In genomic region chr5:33248186-33248585, GRCm38 (mm10) we compare ENCODE assay signal across 22 mouse cellular contexts. TPM values are rescaled to one million over a fixed set of nuclear protein-coding genes. Genes with fewer than 3 reads are reported as not detected.
DNase-seq lines count a peak whose midpoint lies in the region; ATAC-seq and TF ChIP-seq lines count a peak whose summit lies in the region.
"Had no signal": no experiment of that assay in that cellular context is flagged by ENCODE, and none has a peak within 500 bp of the region (broad histone marks: within the 10 kb centered on the region; RNA-seq: fewer than 3 reads in every experiment).

No protein-coding gene starts in this region.

- no peak overlapping the region for H3K4me2 ChIP-seq in heart, embryonic 11.5 days
- H3K4me2 ChIP-seq: forebrain, embryonic 13.5 days; heart, embryonic 12.5 days; heart, embryonic 15.5 days; hindbrain, embryonic 14.5 days had no signal

- ATAC-seq in heart, embryonic 11.5 days (replicated peaks; ENCODE audit: insufficient number of reproducible peaks, low FRiP score, low TSS enrichment): no peak
- ATAC-seq: activated CD4-positive, CD25-positive, alpha-beta regulatory T cell, adult 4 months; forebrain, embryonic 13.5 days had no signal

- no peak overlapping the region for H3K9ac ChIP-seq in heart, adult 2 months (ENCODE audit: low read depth, low read length)
- H3K9ac ChIP-seq in heart, embryonic 11.5 days (ENCODE audit: low read depth, low read length): no peak overlapping the region
- H3K9ac ChIP-seq: forebrain, embryonic 13.5 days; heart, embryonic 12.5 days; heart, embryonic 15.5 days; hindbrain, embryonic 14.5 days had no signal

- H3K9me3 ChIP-seq in heart, embryonic 11.5 days (replicated peaks; ENCODE audit: control insufficient read depth, low read length): no peaks in the 10 kb centered on the region
- H3K9me3 ChIP-seq: forebrain, embryonic 10.5 days; forebrain, embryonic 13.5 days; heart, embryonic 12.5 days; heart, embryonic 15.5 days; hindbrain, embryonic 10.5 days had no signal

- peaks cover 11% of the 10 kb centered on the region for H3K4me1 ChIP-seq in heart, adult 2 months (ENCODE audit: control insufficient read depth, insufficient read depth, low read length)
- no peaks in the 10 kb centered on the region for H3K4me1 ChIP-seq in heart, embryonic 11.5 days (ENCODE audit: control insufficient read depth, insufficient read depth, low read length)
- H3K4me1 ChIP-seq: forebrain, embryonic 10.5 days; forebrain, embryonic 13.5 days; hindbrain, embryonic 10.5 days had no signal

- WGBS in heart, adult 2 months: 57% methylated on average over 11 of the region's 12 CpGs
- 82% methylated on average over 12 of the region's 12 CpGs for WGBS in heart, embryonic 11.5 days (ENCODE audit: insufficient replicate concordance)

- no peak for TF ChIP-seq EP300 in heart, adult 2 months (IDR thresholded peaks at IDR 0.05; ENCODE audit: insufficient read depth, low read depth, low read length)

- H3K79me2 ChIP-seq in heart, adult 2 months (replicated peaks; ENCODE audit: control insufficient read depth, insufficient read depth, low read length): no peaks in the 10 kb centered on the region

- TF ChIP-seq POLR2A in heart, adult 2 months (IDR thresholded peaks at IDR 0.05; ENCODE audit: insufficient read depth, low read depth, low read length): no peak

- no peak for TF ChIP-seq CTCF in gastrocnemius, adult 2 months (IDR thresholded peaks at IDR 0.05)
- TF ChIP-seq CTCF in heart, adult 2 months (IDR thresholded peaks at IDR 0.05): no peak

- peaks cover 6% of the 10 kb centered on the region for H3K36me3 ChIP-seq in heart, adult 2 months (ENCODE audit: control insufficient read depth, insufficient read depth, low read length)
- H3K36me3 ChIP-seq in heart, embryonic 11.5 days (ENCODE audit: control insufficient read depth, insufficient read depth, low read length): peaks cover 49% of the 10 kb centered on the region

- H3K27ac ChIP-seq in gastrocnemius, adult 2 months: peak overlapping the region; percentile 84
- peak overlapping the region; percentile 69 for H3K27ac ChIP-seq in heart, adult 2 months
- H3K27ac ChIP-seq in heart, embryonic 11.5 days (ENCODE audit: low read depth, low read length): no peak overlapping the region
- H3K27ac ChIP-seq: forebrain, embryonic 10.5 days; forebrain, embryonic 13.5 days; heart, embryonic 15.5 days; hindbrain, embryonic 10.5 days; hindbrain, embryonic 14.5 days had no signal

- H3K4me3 ChIP-seq in gastrocnemius, adult 2 months: no peak overlapping the region
- no peak overlapping the region for H3K4me3 ChIP-seq in heart, adult 2 months
- no peak overlapping the region for H3K4me3 ChIP-seq in heart, embryonic 11.5 days (ENCODE audit: low read depth, low read length)
- H3K4me3 ChIP-seq: forebrain, embryonic 10.5 days; forebrain, embryonic 13.5 days; heart, embryonic 12.5 days; heart, embryonic 15.5 days; hindbrain, embryonic 10.5 days had no signal

- peak; percentile 47 for DNase-seq in gastrocnemius, adult 2 months
- no peak for DNase-seq in gastrocnemius, adult 18-20 months (ENCODE audit: low spot score)
- no peak for DNase-seq in heart, adult 2 months
- peak; percentile 22 for DNase-seq in kidney, adult 11 months
- DNase-seq in kidney, adult 8-10 months: no peak
- DNase-seq in kidney, postnatal 25 days: peak; percentile 26 to 73
- DNase-seq in kidney, adult 18-20 months: no peak
- DNase-seq: adrenal gland, adult 8-10 months; adrenal gland, postnatal 25 days; cerebellum, adult 9-10 months; gastrocnemius, postnatal 10 days; heart, adult 18-20 months; heart, postnatal 10 days; heart, postnatal 36 days had no signal

- H3K27me3 ChIP-seq in heart, adult 2 months (ENCODE audit: control insufficient read depth, insufficient read depth, low read length): no peaks in the 10 kb centered on the region
- no peaks in the 10 kb centered on the region for H3K27me3 ChIP-seq in heart, embryonic 11.5 days (ENCODE audit: control insufficient read depth, insufficient read depth, low read length)
- H3K27me3 ChIP-seq: forebrain, embryonic 13.5 days; heart, embryonic 12.5 days; heart, embryonic 15.5 days had no signal

- intact Hi-C loops in gastrocnemius, adult 2 months (cut with DNase I): no loop called here
- intact Hi-C loops in heart, adult 2 months (cut with DNase I): no loop called here

RNA-seq across cellular contexts. Expression of gene Ctbp1, which starts 26.6 kb away (rescaled TPM):
- 100 to 1,000 TPM; 223 to 241 TPM for total RNA-seq in gastrocnemius, adult 2 months (2021)
- total RNA-seq in gastrocnemius, adult 18-20 months (2021): 100 to 1,000 TPM; 211 to 229 TPM
- total RNA-seq in heart, adult 2 months (2021): 100 to 1,000 TPM; 213 to 227 TPM
- 175 and 178 TPM in 2 replicates for polyA plus RNA-seq in heart, adult 2 months (2012; rRNA removed)
- 232 and 274 TPM in 2 replicates for polyA plus RNA-seq in heart, embryonic 11.5 days (2014; fragmentation: Nextera tagmentation; extraction: Ambion mirVana)

RNA-seq across cellular contexts. Expression of gene Spon2, which starts 29.9 kb away (rescaled TPM):
- total RNA-seq in gastrocnemius, adult 2 months (2021): 1 to 10 TPM; 1.4 to 5.4 TPM
- total RNA-seq in gastrocnemius, adult 18-20 months (2021): 1 to 10 TPM; 1.5 to 1.6 TPM
- total RNA-seq in heart, adult 2 months (2021): 10 to 100 TPM in 1 of 2 experiments, 1 to 10 TPM in 1; 2.6 to 13.7 TPM
- 13.8 and 28.5 TPM in 2 replicates for polyA plus RNA-seq in heart, adult 2 months (2012; rRNA removed)
- 43.9 and 51.6 TPM in 2 replicates for polyA plus RNA-seq in heart, embryonic 11.5 days (2014; fragmentation: Nextera tagmentation; extraction: Ambion mirVana)
- polyA plus RNA-seq: activated CD4-positive, CD25-positive, alpha-beta regulatory T cell, adult 4 months had no signal

Comparison
In these comparisons a context has a peak if more than half of its experiments do, and no peak if none do; other contexts are left out.
1. DNase-seq: peak in gastrocnemius, adult 2 months (single experiment), kidney, adult 11 months (single experiment) and kidney, postnatal 25 days (2 of 2); none in gastrocnemius, adult 18-20 months (single experiment), heart, adult 2 months (0 of 2), kidney, adult 8-10 months (0 of 2) and kidney, adult 18-20 months (single experiment).